Mouse (Mus musculus): ENCODE results near the gene Pxt1.
"Not testable (repeated sequence)": the region's sequence is repeated elsewhere in the genome, so short reads cannot be mapped to it uniquely, and the experiment has no call there.

DNA sequence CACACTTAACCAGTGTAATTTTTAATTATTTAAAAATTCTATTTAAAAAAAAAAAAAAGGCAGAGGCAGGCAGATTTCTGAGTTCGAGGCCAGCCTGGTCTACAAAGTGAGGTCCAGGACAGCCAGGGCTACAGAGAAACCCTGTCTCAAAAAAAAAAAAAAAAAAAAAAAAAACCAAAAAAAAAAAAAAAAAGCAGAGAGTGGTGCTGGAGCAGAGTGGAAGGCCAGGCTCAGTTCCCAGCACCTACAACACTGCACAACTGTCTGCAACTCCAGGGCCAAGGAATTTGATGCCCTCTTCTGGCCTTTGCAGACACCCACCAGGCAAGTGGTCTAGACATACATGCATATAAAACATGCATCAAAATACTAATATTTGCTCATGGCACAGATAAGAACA is 49.4 kb upstream of the Pxt1 start:
- TF ChIP-seq GATA1 (IDR thresholded peaks at IDR 0.05; ENCODE audit: borderline replicate concordance, low read length); FLI1 (IDR thresholded peaks at IDR 0.05; ENCODE audit: low read length): not testable (repeated sequence)

All from megakaryocyte, embryonic 14.5 days (primary cell).